Mouse (Mus musculus): ENCODE measurements around the gene Adssl1. TPM values are rescaled to one million over a fixed set of nuclear protein-coding genes. Genes with fewer than 3 reads are reported as not detected.
A peak's percentile ranks its signal among the peaks of the same experiment; 100 is the strongest.

The Adssl1 gene
- polyA plus RNA-seq, 1 experiment from 2014 or later = 14.7 TPM

DNA sequence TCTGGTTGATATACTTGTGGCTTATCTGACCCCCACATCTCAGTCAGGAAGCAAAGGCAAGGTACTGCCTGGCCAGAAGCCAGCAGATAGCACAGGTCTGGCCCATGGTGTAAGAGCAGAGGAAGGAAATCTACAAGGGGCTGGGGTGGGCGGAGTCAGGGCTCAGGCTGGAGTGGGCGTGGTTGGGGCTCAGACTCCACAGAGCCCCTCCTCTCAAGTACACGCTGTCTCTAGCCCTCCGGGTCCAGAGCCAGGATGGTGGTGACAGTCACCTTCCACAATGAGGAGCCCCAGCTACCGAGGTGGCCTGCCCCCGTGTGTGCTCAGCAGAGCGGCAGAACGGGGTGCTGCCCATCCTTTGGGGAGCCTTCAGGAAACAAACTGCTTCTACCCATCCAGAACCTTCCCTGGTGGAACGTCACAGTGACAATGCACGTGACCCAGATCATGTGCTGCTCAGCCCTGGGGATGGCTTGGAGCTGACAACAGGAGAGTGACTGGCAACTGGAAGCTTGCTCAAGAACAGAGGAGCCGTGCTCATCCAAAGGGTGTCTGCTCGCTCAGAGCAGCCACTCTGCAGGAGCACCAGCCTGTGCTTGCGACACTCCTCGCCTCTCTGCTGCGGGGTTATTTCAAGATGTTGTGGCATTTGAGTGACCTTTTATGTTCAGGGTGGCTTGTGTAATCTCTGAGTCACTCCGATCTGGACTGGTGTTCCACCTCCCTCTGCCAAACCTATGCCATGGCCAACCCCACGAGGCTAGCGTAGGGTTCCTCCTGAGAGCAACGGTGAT is 9.3 kb downstream of the Adssl1 start:
- peak; percentile 73 for ATAC-seq (ENCODE audit: low FRiP score, low read depth)
- H3K4me1 ChIP-seq = peaks cover 15% of the 10 kb centered on the region
- H3K9ac ChIP-seq = peak overlapping the region; percentile 25; the same call in 1 of the 2 replicates
- H3K27me3 ChIP-seq = no peaks in the 10 kb centered on the region
- H3K27ac ChIP-seq = peak overlapping the region; percentile 33; the same call in 1 of the 2 replicates
- WGBS = 37% methylated on average over 19 of the region's 19 CpGs
- no peaks in the 10 kb centered on the region for H3K36me3 ChIP-seq
- peak overlapping the region; percentile 55 for H3K4me2 ChIP-seq (replicated peaks)
- H3K4me3 ChIP-seq = peak overlapping the region; percentile 32
- no peaks in the 10 kb centered on the region for H3K9me3 ChIP-seq

DNA sequence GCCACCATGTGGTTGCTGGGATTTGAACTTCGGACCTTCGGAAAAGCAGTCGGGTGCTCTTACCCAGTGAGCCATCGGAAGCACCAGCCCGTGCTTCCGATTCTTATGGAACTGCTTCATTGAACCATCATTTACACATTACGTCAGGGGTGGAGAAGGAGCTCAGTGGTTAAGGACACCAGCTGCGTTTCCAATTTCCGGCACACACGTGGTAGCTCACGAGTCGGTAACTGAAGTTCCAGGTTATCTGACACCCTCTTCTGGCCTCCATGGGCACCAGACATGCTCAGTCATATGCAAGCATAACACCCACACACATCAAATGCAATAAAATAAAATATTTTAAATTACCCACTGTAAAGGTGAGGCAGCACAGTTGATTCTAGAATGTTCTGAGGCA is 10.2 kb downstream of the Adssl1 start:
- no peak overlapping the region for H3K4me3 ChIP-seq
- 84% methylated on average over 12 of the region's 12 CpGs for WGBS
- no peak overlapping the region for H3K4me2 ChIP-seq (replicated peaks)
- H3K9me3 ChIP-seq = no peaks in the 10 kb centered on the region
- H3K4me1 ChIP-seq = peaks cover 15% of the 10 kb centered on the region
- H3K9ac ChIP-seq = no peak overlapping the region
- H3K27ac ChIP-seq = no peak overlapping the region
- no peak for ATAC-seq (ENCODE audit: low FRiP score, low read depth)
- no peaks in the 10 kb centered on the region for H3K27me3 ChIP-seq
- H3K36me3 ChIP-seq = no peaks in the 10 kb centered on the region

DNA sequence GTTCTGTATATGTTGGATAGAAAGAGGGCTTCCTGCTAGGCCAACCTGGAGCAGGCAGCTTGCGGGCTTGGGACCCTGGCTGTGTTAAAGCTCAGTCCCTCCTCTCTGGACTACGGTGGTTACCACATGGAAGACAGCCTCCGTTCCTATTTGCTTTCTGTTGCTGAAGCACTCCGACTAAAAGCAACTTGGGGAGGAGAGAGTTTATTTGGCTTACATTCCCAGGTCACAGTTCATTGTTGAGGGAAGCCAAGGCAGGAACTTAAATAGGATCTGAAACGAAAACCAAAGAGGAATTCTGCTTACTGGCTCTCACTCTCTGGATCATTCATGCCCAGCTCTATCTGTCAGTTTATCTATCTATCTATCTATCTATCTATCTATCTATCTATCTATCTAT is 11.0 kb downstream of the Adssl1 start:
- H3K36me3 ChIP-seq = no peaks in the 10 kb centered on the region
- no peaks in the 10 kb centered on the region for H3K27me3 ChIP-seq
- peaks cover 15% of the 10 kb centered on the region for H3K4me1 ChIP-seq
- H3K9me3 ChIP-seq = no peaks in the 10 kb centered on the region
- H3K27ac ChIP-seq = no peak overlapping the region
- 82% methylated on average over 5 of the region's 5 CpGs for WGBS
- H3K4me2 ChIP-seq (replicated peaks) = no peak overlapping the region
- H3K4me3 ChIP-seq = no peak overlapping the region
- ATAC-seq (ENCODE audit: low FRiP score, low read depth) = no peak
- H3K9ac ChIP-seq = no peak overlapping the region

DNA sequence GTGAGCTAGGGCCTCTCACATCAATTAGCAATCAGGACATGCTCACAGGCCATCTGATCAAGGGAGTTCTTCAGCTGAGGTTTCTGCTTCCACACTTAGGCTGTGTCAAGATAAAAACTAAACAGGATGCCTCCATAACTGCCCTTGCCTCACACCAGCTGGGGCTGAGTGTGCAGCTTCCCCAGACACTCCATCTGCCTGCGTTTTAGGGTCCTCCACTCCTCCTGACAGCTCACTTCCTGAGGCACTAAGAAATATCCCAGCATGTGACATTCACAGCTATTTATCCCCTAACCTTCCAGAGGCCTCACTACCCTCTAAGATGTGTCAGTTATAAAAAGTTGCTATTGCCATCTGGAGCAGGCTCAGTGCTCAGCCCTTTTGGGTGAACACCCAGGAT is 11.6 kb downstream of the Adssl1 start:
- Histone ChIP-seq H3K9ac (no peak overlapping the region), H3K27me3 (no peaks in the 10 kb centered on the region), H3K4me1 (peaks cover 15% of the 10 kb centered on the region), H3K27ac (no peak overlapping the region), H3K4me3 (no peak overlapping the region), H3K9me3 (no peaks in the 10 kb centered on the region), H3K36me3 (no peaks in the 10 kb centered on the region), H3K4me2 (replicated peaks) (no peak overlapping the region)
- WGBS = 24% methylated on average over 1 of the region's 1 CpGs
- ATAC-seq (ENCODE audit: low FRiP score, low read depth) = no peak

DNA sequence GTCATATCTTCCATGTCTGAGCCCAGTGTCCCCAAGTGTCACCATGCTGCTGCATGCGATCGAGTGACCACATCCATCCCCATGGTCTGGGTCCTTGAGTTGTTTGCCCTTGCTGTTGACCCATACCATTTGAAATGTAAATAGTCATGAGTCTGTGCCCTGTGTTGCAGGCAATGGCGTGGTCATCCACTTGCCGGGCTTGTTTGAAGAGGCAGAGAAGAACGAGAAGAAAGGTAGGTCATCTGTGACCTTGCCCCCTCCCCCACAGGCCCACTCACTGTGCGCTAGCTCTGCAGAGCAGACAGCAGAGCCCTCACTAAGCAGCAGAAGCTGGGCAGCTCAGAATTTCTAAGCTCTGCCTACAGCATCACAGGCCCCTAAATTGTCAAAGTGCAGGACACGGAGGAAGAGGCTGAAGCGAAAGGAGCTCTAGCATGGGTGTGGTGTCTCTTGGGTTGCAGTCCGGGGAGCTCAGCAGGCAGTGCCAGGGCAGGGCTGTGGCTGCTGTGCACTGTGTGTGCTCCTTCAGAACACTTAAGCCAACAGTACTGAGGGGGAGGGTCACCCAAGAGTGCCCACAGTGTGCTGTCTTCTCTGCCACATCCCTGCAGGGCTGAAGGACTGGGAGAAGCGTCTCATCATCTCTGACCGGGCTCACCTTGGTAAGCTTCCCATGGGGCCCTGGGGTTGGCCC is 12.4 kb downstream of the Adssl1 start:
- Histone ChIP-seq H3K27me3 (no peaks in the 10 kb centered on the region), H3K36me3 (no peaks in the 10 kb centered on the region), H3K9ac (no peak overlapping the region), H3K4me3 (no peak overlapping the region), H3K27ac (no peak overlapping the region), H3K9me3 (no peaks in the 10 kb centered on the region), H3K4me1 (peaks cover 15% of the 10 kb centered on the region), H3K4me2 (replicated peaks) (no peak overlapping the region)
- no peak for ATAC-seq (ENCODE audit: low FRiP score, low read depth)
- WGBS = 73% methylated on average over 11 of the region's 11 CpGs

DNA sequence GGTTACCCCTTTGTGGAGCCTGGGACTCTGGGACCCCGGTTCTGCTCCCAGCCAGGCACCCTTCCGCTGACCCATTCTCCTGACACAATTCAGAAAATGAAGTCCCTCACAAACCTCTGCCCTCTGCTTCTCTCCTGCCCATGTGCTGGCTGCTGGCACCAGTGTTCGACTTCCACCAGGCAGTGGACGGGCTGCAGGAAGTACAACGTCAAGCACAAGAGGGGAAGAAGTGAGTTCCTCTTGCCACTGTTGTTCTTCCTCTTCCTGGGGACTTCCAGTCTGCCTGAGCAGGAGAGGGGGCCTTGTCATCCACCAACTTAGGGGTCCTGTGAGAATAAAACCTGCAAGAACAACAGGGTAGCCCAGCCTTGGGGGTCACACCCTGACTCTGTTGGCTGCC is 13.1 kb downstream of the Adssl1 start:
- H3K9ac ChIP-seq = no peak overlapping the region
- H3K4me2 ChIP-seq (replicated peaks) = no peak overlapping the region
- no peaks in the 10 kb centered on the region for H3K27me3 ChIP-seq
- peaks cover 15% of the 10 kb centered on the region for H3K4me1 ChIP-seq
- ATAC-seq (ENCODE audit: low FRiP score, low read depth) = no peak
- 88% methylated on average over 5 of the region's 5 CpGs for WGBS
- no peaks in the 10 kb centered on the region for H3K36me3 ChIP-seq
- H3K4me3 ChIP-seq = no peak overlapping the region
- no peak overlapping the region for H3K27ac ChIP-seq
- no peaks in the 10 kb centered on the region for H3K9me3 ChIP-seq

DNA sequence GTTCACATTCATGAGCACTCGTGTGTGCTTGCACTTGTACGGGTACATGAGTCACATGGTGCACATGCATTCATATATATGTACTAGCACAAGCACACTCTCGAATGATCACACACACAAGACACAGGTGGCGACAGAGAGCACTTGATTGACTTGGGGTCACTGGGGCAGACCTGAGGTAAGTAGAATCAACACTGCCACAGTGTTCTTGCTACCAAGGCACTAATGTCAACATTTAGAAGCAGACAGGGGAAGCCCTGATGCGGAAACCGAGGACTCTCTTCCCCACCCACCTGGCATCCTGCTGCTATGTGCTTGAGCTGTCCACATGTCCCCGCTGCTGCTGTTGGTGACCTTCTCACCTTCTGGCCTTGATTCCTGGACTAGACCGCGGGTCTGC is 13.8 kb downstream of the Adssl1 start:
- H3K27me3 ChIP-seq = no peaks in the 10 kb centered on the region
- H3K4me1 ChIP-seq = peaks cover 9% of the 10 kb centered on the region
- no peaks in the 10 kb centered on the region for H3K36me3 ChIP-seq
- H3K27ac ChIP-seq = no peak overlapping the region
- H3K4me2 ChIP-seq (replicated peaks) = no peak overlapping the region
- WGBS = 78% methylated on average over 9 of the region's 9 CpGs
- no peak overlapping the region for H3K4me3 ChIP-seq
- ATAC-seq (ENCODE audit: low FRiP score, low read depth) = no peak
- H3K9me3 ChIP-seq = no peaks in the 10 kb centered on the region
- H3K9ac ChIP-seq = no peak overlapping the region

DNA sequence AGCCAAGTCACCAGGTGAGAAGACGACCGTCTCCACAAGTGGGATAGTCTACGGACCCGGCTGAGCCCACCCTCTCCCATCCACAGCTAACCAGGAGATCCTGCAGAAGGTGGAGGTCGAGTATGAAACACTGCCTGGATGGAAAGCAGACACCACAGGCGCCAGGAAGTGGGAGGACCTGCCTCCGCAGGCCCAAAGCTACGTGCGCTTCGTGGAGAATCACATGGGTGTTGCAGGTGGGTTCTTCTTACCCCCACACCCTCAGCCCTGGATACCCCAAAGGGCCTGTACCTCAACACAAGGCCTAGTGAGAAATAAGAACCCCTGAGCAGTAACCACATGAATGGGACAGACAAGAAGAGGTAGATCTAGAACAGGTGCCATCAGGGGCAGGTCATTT is 19.7 kb downstream of the Adssl1 start:
- 80% methylated on average over 10 of the region's 10 CpGs for WGBS
- Histone ChIP-seq H3K27ac (no peak overlapping the region), H3K36me3 (no peaks in the 10 kb centered on the region), H3K4me2 (replicated peaks) (no peak overlapping the region), H3K27me3 (no peaks in the 10 kb centered on the region), H3K9ac (no peak overlapping the region), H3K4me3 (no peak overlapping the region), H3K4me1 (no peaks in the 10 kb centered on the region; the same call in 1 of the 2 replicates), H3K9me3 (no peaks in the 10 kb centered on the region)
- ATAC-seq (ENCODE audit: low FRiP score, low read depth) = no peak

DNA sequence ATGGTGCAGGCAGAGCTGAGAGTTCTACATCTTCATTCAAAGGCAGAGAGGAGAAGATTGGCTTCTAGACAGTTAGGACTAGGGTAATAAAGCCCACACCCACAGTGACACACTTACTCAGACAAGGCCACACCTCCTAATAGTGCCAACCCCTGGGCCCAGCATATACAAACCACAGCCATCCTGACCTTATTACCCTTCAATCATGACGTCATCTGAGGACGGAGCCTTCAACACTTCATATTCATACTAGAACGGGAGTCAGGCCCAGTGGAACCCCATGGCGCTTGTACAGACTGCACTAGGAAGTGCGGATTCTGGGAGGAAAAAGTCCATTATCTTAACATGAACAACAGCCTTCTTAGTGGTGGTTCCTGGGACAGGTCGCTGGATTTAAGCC is 23.3 kb downstream of the Adssl1 start:
- Histone ChIP-seq H3K4me3 (no peak overlapping the region), H3K36me3 (peaks cover 14% of the 10 kb centered on the region), H3K27ac (no peak overlapping the region), H3K27me3 (no peaks in the 10 kb centered on the region), H3K9me3 (no peaks in the 10 kb centered on the region), H3K9ac (no peak overlapping the region), H3K4me1 (peaks cover 16% of the 10 kb centered on the region), H3K4me2 (replicated peaks) (no peak overlapping the region)
- no peak for ATAC-seq (ENCODE audit: low FRiP score, low read depth)
- 93% methylated on average over 6 of the region's 6 CpGs for WGBS

DNA sequence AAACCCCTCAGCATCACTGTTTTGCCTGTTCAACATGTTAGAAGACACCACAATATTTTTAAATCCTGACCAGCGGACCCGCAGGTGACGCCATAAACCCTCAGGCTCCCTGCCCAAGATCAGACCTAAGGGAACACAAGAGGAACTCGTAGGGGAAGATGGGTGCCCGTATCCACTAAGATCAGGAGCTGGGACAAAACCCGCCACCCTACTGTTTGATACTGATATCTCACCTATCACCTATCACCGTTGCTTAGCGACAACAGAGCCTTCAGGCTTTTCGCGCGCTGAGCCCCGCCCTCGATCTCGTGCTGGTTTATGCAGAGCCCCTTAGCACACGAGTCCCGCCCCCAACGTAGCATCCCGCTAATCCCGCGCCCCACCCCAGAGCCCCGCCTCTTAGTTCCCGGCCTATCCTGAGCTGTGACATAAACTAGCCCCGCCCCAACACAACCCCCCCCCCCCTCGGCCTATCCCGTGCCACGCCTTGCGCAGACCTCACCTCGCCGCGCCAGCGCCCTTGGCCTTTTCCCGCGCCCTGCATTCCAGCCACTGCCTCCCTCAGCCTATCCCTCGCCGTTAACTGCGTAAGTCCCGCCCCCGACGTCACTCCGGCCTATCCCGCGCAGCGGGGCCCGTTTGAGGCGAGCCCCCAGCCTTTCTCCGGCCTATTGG is 24.5 kb downstream of the Adssl1 start, which contains the start of gene Siva1:
Siva1 (plus strand) TSS at position 500 of the 675 bp plus-strand sequence.
- Histone ChIP-seq H3K27me3 (no peaks in the 10 kb centered on the region), H3K9ac (peak within 1 kb of the TSS; percentile 93), H3K4me3 (peak within 1 kb of the TSS; percentile 68), H3K36me3 (peaks cover 26% of the 10 kb centered on the region), H3K4me1 (peaks cover 16% of the 10 kb centered on the region), H3K4me2 (replicated peaks) (peak within 1 kb of the TSS; percentile 77), H3K9me3 (no peaks in the 10 kb centered on the region), H3K27ac (peak within 1 kb of the TSS; percentile 88)
- 1% methylated on average over 45 of the region's 46 CpGs for WGBS
- ATAC-seq (ENCODE audit: low FRiP score, low read depth) = peak; percentile 98

DNA sequence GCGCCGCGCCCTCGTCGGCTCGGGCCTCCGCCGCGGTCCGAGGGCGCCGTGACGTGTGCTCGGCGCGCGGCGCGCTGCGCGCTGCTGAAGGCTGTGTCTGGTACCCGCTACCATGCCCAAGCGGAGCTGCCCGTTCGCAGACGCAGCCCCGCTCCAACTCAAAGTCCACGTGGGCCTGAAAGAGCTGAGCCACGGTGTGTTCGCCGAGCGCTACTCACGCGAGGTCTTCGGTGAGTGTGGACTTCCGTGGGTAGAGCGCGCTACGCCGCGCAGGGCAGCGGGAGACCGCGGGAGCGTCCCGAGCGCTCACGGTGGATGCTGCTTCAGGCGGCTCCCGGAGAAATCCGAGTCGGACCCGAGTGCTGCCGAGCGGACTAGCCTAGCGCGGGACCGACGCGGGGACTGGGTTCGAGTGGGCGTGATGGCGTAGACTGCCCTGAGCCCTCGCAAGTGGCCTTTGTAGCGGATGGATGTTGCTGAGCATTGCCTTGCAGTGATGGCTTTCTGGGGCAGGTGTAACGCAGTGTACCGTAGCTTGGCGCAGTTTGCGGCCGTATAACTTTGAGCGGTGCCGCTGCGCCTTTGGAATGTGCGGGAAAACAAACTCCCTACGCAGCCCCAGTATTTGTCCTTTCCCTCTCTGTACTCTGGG is 25.1 kb downstream of the Adssl1 start:
- H3K9ac ChIP-seq = peak overlapping the region; percentile 93
- H3K27ac ChIP-seq = peak overlapping the region; percentile 88
- no peaks in the 10 kb centered on the region for H3K27me3 ChIP-seq
- WGBS = under 1% methylated on average over 75 of the region's 75 CpGs
- no peaks in the 10 kb centered on the region for H3K9me3 ChIP-seq
- no peak; the same call in 1 of the 2 replicates for ATAC-seq (ENCODE audit: low FRiP score, low read depth)
- peak overlapping the region; percentile 77 for H3K4me2 ChIP-seq (replicated peaks)
- peaks cover 16% of the 10 kb centered on the region for H3K4me1 ChIP-seq
- H3K36me3 ChIP-seq = peaks cover 33% of the 10 kb centered on the region
- peak overlapping the region; percentile 68 for H3K4me3 ChIP-seq

DNA sequence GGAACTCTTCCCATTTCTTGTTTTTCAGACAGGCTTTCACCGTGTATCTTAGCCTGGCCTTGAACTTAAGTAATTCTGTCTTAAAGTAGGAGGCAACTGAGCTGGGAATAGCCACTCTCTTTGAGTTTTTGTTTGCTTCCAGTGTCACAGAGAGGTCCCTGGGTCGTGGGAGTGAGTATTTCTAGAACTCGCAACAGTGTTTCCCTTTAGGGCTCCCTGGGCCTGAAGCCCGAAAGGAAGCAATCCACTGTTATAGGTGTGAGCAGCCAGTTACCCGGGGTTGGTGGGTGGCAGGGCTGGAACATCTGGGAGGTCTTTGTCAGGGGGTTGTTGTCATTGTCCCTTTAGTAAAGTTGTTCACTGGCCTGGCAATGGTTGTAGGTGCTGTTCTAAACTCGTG is 26.3 kb downstream of the Adssl1 start:
- Histone ChIP-seq H3K4me3 (peak overlapping the region; percentile 68), H3K4me2 (replicated peaks) (peak overlapping the region; percentile 77), H3K27me3 (no peaks in the 10 kb centered on the region), H3K9me3 (no peaks in the 10 kb centered on the region), H3K27ac (no peak overlapping the region), H3K9ac (peak overlapping the region; percentile 93), H3K4me1 (peaks cover 16% of the 10 kb centered on the region), H3K36me3 (peaks cover 44% of the 10 kb centered on the region)
- 49% methylated on average over 6 of the region's 6 CpGs for WGBS
- no peak for ATAC-seq (ENCODE audit: low FRiP score, low read depth)
